Mouse (Mus musculus): ENCODE data around the gene Glt6d1. TPM values are rescaled to one million over a fixed set of nuclear protein-coding genes. Genes with fewer than 3 reads are reported as not detected.

Gene Glt6d1
- polyA plus RNA-seq, 1 experiment from 2014 or later: not detected

DNA sequence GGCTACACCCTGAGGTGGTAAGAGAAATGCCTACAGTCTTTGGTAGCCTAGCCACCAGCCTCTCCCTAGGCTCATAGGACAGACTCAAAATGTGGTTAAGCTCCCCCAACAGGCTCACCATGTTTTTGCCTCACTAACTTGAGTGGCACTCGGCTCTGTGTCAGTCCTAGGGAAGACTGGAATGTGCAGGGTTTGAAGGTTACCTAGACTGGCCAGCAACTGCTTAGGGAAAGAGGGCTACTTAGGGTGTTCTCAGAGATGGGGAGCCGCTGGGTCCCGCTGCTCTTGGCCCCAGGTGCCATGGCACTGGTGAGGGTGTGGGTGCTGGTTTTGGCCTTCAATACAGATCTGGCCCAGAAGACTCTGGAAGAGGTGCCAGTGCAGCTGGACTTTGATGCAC, 33.7 kb downstream of the Glt6d1 start, which contains the start of gene Gm13539:
TSS of gene Gm13539 (plus strand) at position 301 of the 400 bp plus-strand sequence.
- Histone ChIP-seq H3K9me3 (ENCODE audit: control insufficient read depth, low read length) (no peaks in the 10 kb centered on the region), H3K27me3 (ENCODE audit: control insufficient read depth, insufficient read depth, low read length) (no peaks in the 10 kb centered on the region), H3K36me3 (ENCODE audit: control insufficient read depth, insufficient read depth, low read length) (no peaks in the 10 kb centered on the region), H3K27ac (ENCODE audit: low read depth, low read length) (no peak within 1 kb of the TSS), H3K9ac (ENCODE audit: low read length) (no peak within 1 kb of the TSS), H3K4me2 (ENCODE audit: low read depth, low read length, severe bottlenecking) (no peak within 1 kb of the TSS), H3K4me1 (replicated peaks; ENCODE audit: control insufficient read depth, insufficient read depth, low read length) (no peaks in the 10 kb centered on the region), H3K4me3 (ENCODE audit: low read depth, low read length) (no peak within 1 kb of the TSS)
- ATAC-seq (replicated peaks; ENCODE audit: low FRiP score): no peak
- DNase-seq (ENCODE audit: low spot score): no peak
- 88% methylated on average over 3 of the region's 3 CpGs for WGBS

GRCm38 (mm10) chr2:25780921-25781320, 34.7 kb downstream of the Glt6d1 start:
- 72% methylated on average over 4 of the region's 4 CpGs for WGBS
- H3K27ac ChIP-seq (ENCODE audit: low read depth, low read length): no peak overlapping the region

DNA sequence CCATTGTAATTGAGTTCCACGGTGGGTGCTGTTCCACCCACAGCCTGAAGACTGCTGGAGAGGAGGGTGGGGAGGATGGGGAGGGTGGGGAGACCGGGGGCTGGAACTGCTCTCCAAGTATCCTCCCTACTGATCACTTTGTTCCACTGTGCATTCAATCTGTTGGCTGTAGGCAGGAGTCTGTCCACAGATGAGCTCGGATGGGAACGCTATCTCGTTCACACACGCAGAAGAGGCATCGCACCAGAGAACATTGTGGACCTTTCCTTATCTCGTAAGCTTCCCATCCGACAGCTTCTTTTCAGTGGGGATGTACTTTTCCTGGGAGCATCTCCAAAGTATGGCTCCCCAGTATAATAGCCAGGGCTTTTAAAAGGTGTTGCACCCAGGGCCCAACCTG, 36.6 kb downstream of the Glt6d1 start:
- H3K4me1 ChIP-seq (replicated peaks; ENCODE audit: control insufficient read depth, insufficient read depth, low read length): no peaks in the 10 kb centered on the region
- H3K4me3 ChIP-seq (ENCODE audit: low read depth, low read length): no peak overlapping the region
- H3K27me3 ChIP-seq (ENCODE audit: control insufficient read depth, insufficient read depth, low read length): no peaks in the 10 kb centered on the region
- H3K27ac ChIP-seq (ENCODE audit: low read depth, low read length): no peak overlapping the region
- 91% methylated on average over 9 of the region's 9 CpGs for WGBS
- H3K4me2 ChIP-seq (ENCODE audit: low read depth, low read length, severe bottlenecking): no peak overlapping the region
- DNase-seq (ENCODE audit: low spot score) (no peak), ATAC-seq (replicated peaks; ENCODE audit: low FRiP score) (no peak)
- H3K9me3 ChIP-seq (ENCODE audit: control insufficient read depth, low read length): no peaks in the 10 kb centered on the region
- H3K36me3 ChIP-seq (ENCODE audit: control insufficient read depth, insufficient read depth, low read length): no peaks in the 10 kb centered on the region
- no peak overlapping the region for H3K9ac ChIP-seq (ENCODE audit: low read length)

More at GRCm38 (mm10) chr2:25780921-25781320, 34.7 kb downstream of the Glt6d1 start:
- no peaks in the 10 kb centered on the region for H3K4me1 ChIP-seq (replicated peaks; ENCODE audit: control insufficient read depth, insufficient read depth, low read length)
- no peaks in the 10 kb centered on the region for H3K9me3 ChIP-seq (ENCODE audit: control insufficient read depth, low read length)
- DNase-seq (ENCODE audit: low spot score) (no peak), ATAC-seq (replicated peaks; ENCODE audit: low FRiP score) (no peak)
- no peak overlapping the region for H3K4me3 ChIP-seq (ENCODE audit: low read depth, low read length)
- no peak overlapping the region for H3K4me2 ChIP-seq (ENCODE audit: low read depth, low read length, severe bottlenecking)
- H3K9ac ChIP-seq (ENCODE audit: low read length): no peak overlapping the region
- no peaks in the 10 kb centered on the region for H3K36me3 ChIP-seq (ENCODE audit: control insufficient read depth, insufficient read depth, low read length)
- H3K27me3 ChIP-seq (ENCODE audit: control insufficient read depth, insufficient read depth, low read length): no peaks in the 10 kb centered on the region

DNA sequence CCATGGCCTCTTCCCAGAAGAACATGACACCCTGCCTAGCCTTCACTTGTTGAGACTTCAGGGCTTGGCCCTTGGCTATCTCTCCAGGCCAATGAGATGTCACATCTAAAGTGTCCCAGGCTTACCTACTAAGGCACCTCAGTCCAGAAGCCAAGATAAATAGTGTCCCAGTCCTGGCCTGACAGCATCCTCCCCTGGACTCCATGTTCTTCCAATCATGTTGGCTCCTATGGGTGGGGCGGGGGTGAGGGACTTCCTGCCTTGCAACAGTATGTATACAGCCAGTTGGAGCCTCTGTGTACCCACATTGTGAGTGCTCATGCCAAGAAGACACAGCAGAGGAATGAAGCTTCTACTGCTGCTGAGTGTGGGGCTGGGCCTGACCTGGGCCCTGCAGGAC, 38.9 kb downstream of the Glt6d1 start, which contains the start of gene Lcn11:
TSS of gene Lcn11 (plus strand) at position 301 of the 400 bp plus-strand sequence.
- no peak for ATAC-seq (replicated peaks; ENCODE audit: low FRiP score)
- H3K27ac ChIP-seq (ENCODE audit: low read depth, low read length): no peak within 1 kb of the TSS

GRCm38 (mm10) chr2:25775991-25776390, 39.7 kb downstream of the Glt6d1 start:
- Histone ChIP-seq H3K27ac (ENCODE audit: low read depth, low read length) (no peak overlapping the region), H3K9me3 (ENCODE audit: control insufficient read depth, low read length) (no peaks in the 10 kb centered on the region), H3K27me3 (ENCODE audit: control insufficient read depth, insufficient read depth, low read length) (no peaks in the 10 kb centered on the region), H3K4me2 (ENCODE audit: low read depth, low read length, severe bottlenecking) (no peak overlapping the region), H3K9ac (ENCODE audit: low read length) (no peak overlapping the region), H3K4me3 (ENCODE audit: low read depth, low read length) (no peak overlapping the region), H3K4me1 (replicated peaks; ENCODE audit: control insufficient read depth, insufficient read depth, low read length) (no peaks in the 10 kb centered on the region), H3K36me3 (ENCODE audit: control insufficient read depth, insufficient read depth, low read length) (no peaks in the 10 kb centered on the region)
- DNase-seq (ENCODE audit: low spot score) (no peak), ATAC-seq (replicated peaks; ENCODE audit: low FRiP score) (no peak)
- WGBS: 62% methylated on average over 3 of the region's 3 CpGs

More for the DNA sequence above, 38.9 kb downstream of the Glt6d1 start, which contains the start of gene Lcn11:
- no peaks in the 10 kb centered on the region for H3K9me3 ChIP-seq (ENCODE audit: control insufficient read depth, low read length)
- no peak within 1 kb of the TSS for H3K9ac ChIP-seq (ENCODE audit: low read length)
- no peak within 1 kb of the TSS for H3K4me2 ChIP-seq (ENCODE audit: low read depth, low read length, severe bottlenecking)
- 96% methylated on average over 1 of the region's 1 CpGs for whole genome bisulfite sequencing
- no peaks in the 10 kb centered on the region for H3K27me3 ChIP-seq (ENCODE audit: control insufficient read depth, insufficient read depth, low read length)
- no peaks in the 10 kb centered on the region for H3K36me3 ChIP-seq (ENCODE audit: control insufficient read depth, insufficient read depth, low read length)
- H3K4me1 ChIP-seq (replicated peaks; ENCODE audit: control insufficient read depth, insufficient read depth, low read length): no peaks in the 10 kb centered on the region
- DNase-seq (ENCODE audit: low spot score): no peak
- H3K4me3 ChIP-seq (ENCODE audit: low read depth, low read length): no peak within 1 kb of the TSS

DNA sequence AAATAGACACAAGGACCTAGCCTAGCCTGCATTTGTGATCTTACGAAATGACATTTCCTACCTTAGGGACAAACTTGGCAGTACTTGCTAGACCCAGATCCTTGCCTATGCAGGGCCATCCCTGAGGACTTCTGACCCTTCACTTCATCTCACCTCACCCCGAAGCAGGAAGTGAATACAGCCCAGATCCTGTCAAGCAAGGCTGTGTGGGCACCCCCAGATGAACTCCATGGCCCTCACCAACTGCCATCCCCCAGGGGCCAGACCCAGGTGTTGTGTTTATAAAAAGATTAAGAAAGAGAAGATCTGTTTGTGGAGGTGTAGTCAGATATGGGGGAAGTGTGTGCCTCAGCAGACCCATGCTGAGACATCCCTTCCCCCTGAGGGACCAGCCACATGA, 41.0 kb downstream of the Glt6d1 start:
- no peaks in the 10 kb centered on the region for H3K27me3 ChIP-seq (ENCODE audit: control insufficient read depth, insufficient read depth, low read length)
- H3K4me2 ChIP-seq (ENCODE audit: low read depth, low read length, severe bottlenecking): no peak overlapping the region
- H3K27ac ChIP-seq (ENCODE audit: low read depth, low read length): no peak overlapping the region
- H3K9ac ChIP-seq (ENCODE audit: low read length): no peak overlapping the region
- H3K9me3 ChIP-seq (ENCODE audit: control insufficient read depth, low read length): no peaks in the 10 kb centered on the region
- ATAC-seq (replicated peaks; ENCODE audit: low FRiP score) (no peak), DNase-seq (ENCODE audit: low spot score) (no peak)
- no peak overlapping the region for H3K4me3 ChIP-seq (ENCODE audit: low read depth, low read length)
- H3K4me1 ChIP-seq (replicated peaks; ENCODE audit: control insufficient read depth, insufficient read depth, low read length): no peaks in the 10 kb centered on the region
- WGBS: 81% methylated on average over 2 of the region's 2 CpGs
- H3K36me3 ChIP-seq (ENCODE audit: control insufficient read depth, insufficient read depth, low read length): no peaks in the 10 kb centered on the region

DNA sequence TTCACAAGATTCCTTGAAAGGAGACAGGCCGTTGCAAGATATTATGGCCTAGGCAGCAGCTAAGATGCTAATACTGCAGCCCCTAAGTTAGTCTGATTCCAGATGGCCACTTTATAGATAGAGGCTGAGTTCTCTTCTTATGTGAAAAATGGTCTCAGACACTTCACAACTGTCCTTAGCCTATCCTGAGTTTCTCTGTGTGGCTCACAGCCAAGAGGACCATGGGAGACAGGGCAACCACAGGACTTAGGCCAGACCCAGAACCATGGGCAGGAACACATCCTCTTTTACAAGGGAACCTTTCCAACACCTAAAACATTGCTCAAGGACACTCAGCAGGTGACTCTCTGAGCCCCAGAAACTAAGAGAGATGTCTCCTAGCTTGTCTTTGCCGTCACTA, 42.1 kb downstream of the Glt6d1 start:
- Histone ChIP-seq H3K27me3 (ENCODE audit: control insufficient read depth, insufficient read depth, low read length) (no peaks in the 10 kb centered on the region), H3K27ac (ENCODE audit: low read depth, low read length) (no peak overlapping the region), H3K9ac (ENCODE audit: low read length) (no peak overlapping the region), H3K9me3 (ENCODE audit: control insufficient read depth, low read length) (no peaks in the 10 kb centered on the region), H3K4me2 (ENCODE audit: low read depth, low read length, severe bottlenecking) (no peak overlapping the region), H3K36me3 (ENCODE audit: control insufficient read depth, insufficient read depth, low read length) (no peaks in the 10 kb centered on the region), H3K4me1 (replicated peaks; ENCODE audit: control insufficient read depth, insufficient read depth, low read length) (no peaks in the 10 kb centered on the region), H3K4me3 (ENCODE audit: low read depth, low read length) (no peak overlapping the region)
- WGBS: 95% methylated on average over 2 of the region's 2 CpGs
- ATAC-seq (replicated peaks; ENCODE audit: low FRiP score): no peak
- no peak for DNase-seq (ENCODE audit: low spot score)

DNA sequence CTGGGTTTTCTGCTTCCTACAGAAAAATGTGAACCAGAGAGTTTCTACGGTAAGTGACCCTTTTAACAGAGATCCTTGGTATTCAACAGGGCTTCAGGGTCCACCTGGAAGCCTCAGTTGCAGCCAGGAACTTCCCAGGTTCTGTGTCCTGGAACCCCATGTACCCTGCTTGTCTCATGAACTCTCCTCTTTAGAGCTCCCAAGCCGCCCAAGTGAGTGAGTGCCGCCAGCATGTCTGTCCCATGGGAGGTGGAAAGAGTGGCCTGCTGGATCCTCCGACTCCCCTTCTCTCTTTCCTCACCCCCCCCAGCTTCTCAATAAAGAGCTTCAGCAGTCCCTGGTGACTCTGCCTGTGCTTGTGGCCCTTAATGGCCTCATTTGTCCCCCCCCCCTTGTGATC, 47.9 kb downstream of the Glt6d1 start:
- WGBS: 87% methylated on average over 4 of the region's 4 CpGs
- Histone ChIP-seq H3K27me3 (ENCODE audit: control insufficient read depth, insufficient read depth, low read length) (no peaks in the 10 kb centered on the region), H3K9me3 (ENCODE audit: control insufficient read depth, low read length) (no peaks in the 10 kb centered on the region), H3K4me3 (ENCODE audit: low read depth, low read length) (no peak overlapping the region), H3K36me3 (ENCODE audit: control insufficient read depth, insufficient read depth, low read length) (no peaks in the 10 kb centered on the region), H3K4me2 (ENCODE audit: low read depth, low read length, severe bottlenecking) (no peak overlapping the region), H3K9ac (ENCODE audit: low read length) (no peak overlapping the region), H3K27ac (ENCODE audit: low read depth, low read length) (no peak overlapping the region), H3K4me1 (replicated peaks; ENCODE audit: control insufficient read depth, insufficient read depth, low read length) (no peaks in the 10 kb centered on the region)
- DNase-seq (ENCODE audit: low spot score): no peak
- ATAC-seq (replicated peaks; ENCODE audit: low FRiP score): no peak

GRCm38 (mm10) chr2:25765269-25765668, 50.4 kb downstream of the Glt6d1 start, which contains the start of gene Lcn3:
Gene Lcn3 (plus strand): TSS chr2:25765569.
- Histone ChIP-seq H3K4me2 (ENCODE audit: low read depth, low read length, severe bottlenecking) (no peak within 1 kb of the TSS), H3K9me3 (ENCODE audit: control insufficient read depth, low read length) (no peaks in the 10 kb centered on the region), H3K9ac (ENCODE audit: low read length) (no peak within 1 kb of the TSS), H3K27ac (ENCODE audit: low read depth, low read length) (no peak within 1 kb of the TSS), H3K36me3 (ENCODE audit: control insufficient read depth, insufficient read depth, low read length) (no peaks in the 10 kb centered on the region), H3K4me1 (replicated peaks; ENCODE audit: control insufficient read depth, insufficient read depth, low read length) (no peaks in the 10 kb centered on the region), H3K27me3 (ENCODE audit: control insufficient read depth, insufficient read depth, low read length) (no peaks in the 10 kb centered on the region), H3K4me3 (ENCODE audit: low read depth, low read length) (no peak within 1 kb of the TSS)
- WGBS: 51% methylated on average over 2 of the region's 2 CpGs
- DNase-seq (ENCODE audit: low spot score) (no peak), ATAC-seq (replicated peaks; ENCODE audit: low FRiP score) (no peak)

Measured in forebrain, embryonic 11.5 days (tissue).